Mouse (Mus musculus) heart, postnatal 0 days (tissue): ENCODE measurements around the gene Zfhx3.

Experiments used
- CTCF ChIP-seq: IDR thresholded peaks from 2 replicates; pipeline ENCODE4 v1.5.1; 2016; ENCODE audit warnings: antibody characterized with exemption, control low read depth, low read depth
- EP300 ChIP-seq: IDR thresholded peaks from 2 replicates; pipeline ENCODE4 v1.6.1; 2016; ENCODE audit warnings: antibody characterized with exemption, low read depth

GRCm38 (mm10) chr8:108706491-108706847 is 764.0 kb downstream of the Zfhx3 start:
- TF ChIP-seq CTCF (no peak), EP300 (no peak)
